13 mouse cellular contexts compared by ENCODE assay signal in the genomic region with DNA sequence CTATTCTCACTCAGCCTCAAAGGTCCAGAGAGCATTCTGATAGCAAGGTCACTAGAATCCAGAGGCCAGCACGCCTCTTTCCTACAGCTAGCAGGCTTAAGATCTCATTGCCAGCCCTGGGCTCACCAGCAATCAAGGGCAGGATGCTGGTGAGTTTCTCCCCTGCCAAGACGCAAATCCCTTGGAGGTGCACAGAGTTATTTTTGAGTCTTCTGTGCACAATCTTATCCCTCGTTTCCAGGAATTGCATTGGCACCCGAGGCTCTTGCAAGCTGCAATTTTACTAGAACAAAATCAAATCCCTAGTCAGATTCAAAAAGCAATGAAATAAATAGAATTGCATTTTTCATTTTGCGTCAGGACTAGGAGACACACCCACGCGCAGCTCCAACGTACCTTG.
DNase-seq lines count a peak whose midpoint lies in the region; ATAC-seq lines count a peak whose summit lies in the region.
"Had no signal": no experiment of that assay in that cellular context is flagged by ENCODE, and none has a peak within 500 bp of the region (broad histone marks: within the 10 kb centered on the region; RNA-seq: fewer than 3 reads in every experiment).

No protein-coding gene starts in this region.

- peaks cover 20% of the 10 kb centered on the region for H3K27me3 ChIP-seq in forebrain, embryonic 10.5 days (ENCODE audit: poor library complexity, severe bottlenecking)
- H3K27me3 ChIP-seq in forebrain, embryonic 11.5 days (ENCODE audit: control insufficient read depth, insufficient read depth, low read length): no peaks in the 10 kb centered on the region
- H3K27me3 ChIP-seq in midbrain, embryonic 11.5 days (ENCODE audit: control insufficient read depth, insufficient read depth, low read length): no peaks in the 10 kb centered on the region
- peaks cover 6% of the 10 kb centered on the region; the same call in 1 of the 2 replicates for H3K27me3 ChIP-seq in midbrain, embryonic 10.5 days (ENCODE audit: low read depth, poor library complexity, severe bottlenecking)
- H3K27me3 ChIP-seq in midbrain, embryonic 15.5 days (replicated peaks): no peaks in the 10 kb centered on the region
- H3K27me3 ChIP-seq: liver, embryonic 13.5 days had no signal

- no peak overlapping the region for H3K4me3 ChIP-seq in forebrain, embryonic 10.5 days
- no peak overlapping the region for H3K4me3 ChIP-seq in forebrain, embryonic 11.5 days (ENCODE audit: low read depth, low read length)
- no peak overlapping the region for H3K4me3 ChIP-seq in midbrain, embryonic 11.5 days (ENCODE audit: low read depth, low read length)
- H3K4me3 ChIP-seq in midbrain, embryonic 10.5 days: no peak overlapping the region
- no peak overlapping the region for H3K4me3 ChIP-seq in midbrain, embryonic 15.5 days
- H3K4me3 ChIP-seq: liver, embryonic 13.5 days had no signal

- no peak for DNase-seq in forebrain, embryonic 10.5 days (ENCODE audit: extremely low spot score, low spot score)
- no peak for DNase-seq in forebrain, embryonic 11.5 days (ENCODE audit: low spot score)
- peak; percentile 64 for DNase-seq in midbrain, embryonic 11.5 days (ENCODE audit: low spot score, missing footprints)
- no peak for DNase-seq in midbrain, embryonic 10.5 days (ENCODE audit: low spot score)
- DNase-seq in yolk sac, embryonic 10.5 days (ENCODE audit: low spot score): no peak
- DNase-seq in lung, postnatal 14 days: no peak
- no peak for DNase-seq in spleen, postnatal 14 days (ENCODE audit: low spot score in 2 of 2)
- DNase-seq: gastrocnemius, postnatal 14 days; liver, embryonic 13.5 days had no signal

- H3K9ac ChIP-seq in forebrain, embryonic 11.5 days (ENCODE audit: low read length): no peak overlapping the region
- no peak overlapping the region for H3K9ac ChIP-seq in midbrain, embryonic 11.5 days (ENCODE audit: low read length)
- no peak overlapping the region for H3K9ac ChIP-seq in midbrain, embryonic 15.5 days
- H3K9ac ChIP-seq: liver, embryonic 13.5 days had no signal

- no peak for ATAC-seq in forebrain, embryonic 11.5 days (replicated peaks; ENCODE audit: low FRiP score)
- ATAC-seq in midbrain, embryonic 11.5 days (ENCODE audit: low FRiP score): no peak
- no peak for ATAC-seq in midbrain, embryonic 15.5 days (replicated peaks)
- ATAC-seq: inflammation-experienced regulatory T-cells, adult 6 months; lung, postnatal 0 days; Patski had no signal

- no peaks in the 10 kb centered on the region for H3K36me3 ChIP-seq in forebrain, embryonic 10.5 days (replicated peaks)
- H3K36me3 ChIP-seq in forebrain, embryonic 11.5 days (ENCODE audit: control insufficient read depth, insufficient read depth, low read length): no peaks in the 10 kb centered on the region
- no peaks in the 10 kb centered on the region for H3K36me3 ChIP-seq in midbrain, embryonic 11.5 days (ENCODE audit: control insufficient read depth, insufficient read depth, low read length)
- H3K36me3 ChIP-seq in midbrain, embryonic 10.5 days: no peaks in the 10 kb centered on the region
- H3K36me3 ChIP-seq in midbrain, embryonic 15.5 days (replicated peaks): no peaks in the 10 kb centered on the region
- H3K36me3 ChIP-seq: liver, embryonic 13.5 days had no signal

- 68% methylated on average over 8 of the region's 8 CpGs for WGBS in forebrain, embryonic 10.5 days
- WGBS in forebrain, embryonic 11.5 days: 66% methylated on average over 8 of the region's 8 CpGs
- WGBS in midbrain, embryonic 11.5 days: 63% methylated on average over 8 of the region's 8 CpGs
- WGBS in midbrain, embryonic 10.5 days: 62% methylated on average over 8 of the region's 8 CpGs
- 55% methylated on average over 8 of the region's 8 CpGs for WGBS in midbrain, embryonic 15.5 days

- H3K4me1 ChIP-seq in forebrain, embryonic 10.5 days: peaks cover 48% of the 10 kb centered on the region
- peaks cover 5% of the 10 kb centered on the region for H3K4me1 ChIP-seq in forebrain, embryonic 11.5 days (replicated peaks; ENCODE audit: control insufficient read depth, insufficient read depth, low read length)
- peaks cover 13% of the 10 kb centered on the region; the same call in 1 of the 2 replicates for H3K4me1 ChIP-seq in midbrain, embryonic 11.5 days (ENCODE audit: control insufficient read depth, insufficient read depth, low read length)
- H3K4me1 ChIP-seq in midbrain, embryonic 10.5 days: peaks cover 37% of the 10 kb centered on the region
- H3K4me1 ChIP-seq in midbrain, embryonic 15.5 days: peaks cover 28% of the 10 kb centered on the region
- H3K4me1 ChIP-seq: liver, embryonic 13.5 days had no signal

- no peaks in the 10 kb centered on the region for H3K9me3 ChIP-seq in forebrain, embryonic 10.5 days
- H3K9me3 ChIP-seq in forebrain, embryonic 11.5 days (ENCODE audit: control insufficient read depth, low read length): no peaks in the 10 kb centered on the region
- no peaks in the 10 kb centered on the region for H3K9me3 ChIP-seq in midbrain, embryonic 11.5 days (ENCODE audit: control insufficient read depth, low read length)
- H3K9me3 ChIP-seq in midbrain, embryonic 10.5 days (replicated peaks): no peaks in the 10 kb centered on the region
- no peaks in the 10 kb centered on the region for H3K9me3 ChIP-seq in midbrain, embryonic 15.5 days
- H3K9me3 ChIP-seq: liver, embryonic 13.5 days had no signal

- H3K27ac ChIP-seq in forebrain, embryonic 10.5 days: peak overlapping the region; percentile 26; the same call in 1 of the 2 replicates
- H3K27ac ChIP-seq in forebrain, embryonic 11.5 days (ENCODE audit: low read depth, low read length): no peak overlapping the region
- no peak overlapping the region for H3K27ac ChIP-seq in midbrain, embryonic 11.5 days (ENCODE audit: low read depth, low read length)
- H3K27ac ChIP-seq in midbrain, embryonic 10.5 days (replicated peaks): no peak overlapping the region
- peak overlapping the region; percentile 59; the same call in 1 of the 2 replicates for H3K27ac ChIP-seq in midbrain, embryonic 15.5 days
- H3K27ac ChIP-seq: liver, embryonic 13.5 days had no signal

- H3K4me2 ChIP-seq in forebrain, embryonic 11.5 days (ENCODE audit: low read depth, low read length, severe bottlenecking): no peak overlapping the region
- no peak overlapping the region for H3K4me2 ChIP-seq in midbrain, embryonic 11.5 days
- no peak overlapping the region for H3K4me2 ChIP-seq in midbrain, embryonic 15.5 days
- H3K4me2 ChIP-seq: liver, embryonic 13.5 days had no signal

Comparison
In these comparisons a context has a peak if more than half of its experiments do, and no peak if none do; other contexts are left out.
1. H3K27ac ChIP-seq: peak in forebrain, embryonic 10.5 days (single experiment) and midbrain, embryonic 15.5 days (single experiment); none in forebrain, embryonic 11.5 days (single experiment), midbrain, embryonic 11.5 days (single experiment) and midbrain, embryonic 10.5 days (single experiment).